Mouse (Mus musculus) myocyte (in vitro differentiated cells): Measurements from ENCODE around the gene Car2.

ENCODE experiments used
- E2F4 ChIP-seq: IDR thresholded peaks from one replicate; pipeline ENCODE4 v1.6.1; 2011; ENCODE audit warnings: mild to moderate bottlenecking, control low read depth, moderate library complexity; ENCODE audit not compliant: insufficient read depth
- MAX ChIP-seq: IDR thresholded peaks from one replicate; pipeline ENCODE4 v1.6.1; 2011; ENCODE audit warnings: low read depth, mild to moderate bottlenecking, control low read depth
- MYOD1 ChIP-seq, 3 experiments: IDR thresholded peaks; one replicate each; pipeline ENCODE4 v1.6.1; 2011; ENCODE audit warnings: control low read depth in 2 of 3, low read depth in 2 of 3, mild to moderate bottlenecking in 2 of 3, moderate library complexity in 1 of 3; ENCODE audit not compliant: insufficient read length in 2 of 3, control insufficient read depth in 1 of 3
- MYOG ChIP-seq, 3 experiments: IDR thresholded peaks; one replicate each; pipeline ENCODE4 v1.6.1; 2011; ENCODE audit warnings: control low read depth in 2 of 3, low read depth in 2 of 3, mild to moderate bottlenecking in 2 of 3; ENCODE audit not compliant: insufficient read length in 2 of 3, control insufficient read depth in 1 of 3, insufficient read depth in 1 of 3
- POLR2A ChIP-seq: IDR thresholded peaks from one replicate; pipeline ENCODE4 v1.6.1; 2011; ENCODE audit warnings: low read depth, mild to moderate bottlenecking, control low read depth, moderate library complexity; ENCODE audit not compliant: insufficient read length
- REST ChIP-seq: IDR thresholded peaks from one replicate; pipeline ENCODE4 v1.6.1; 2011; ENCODE audit warnings: mild to moderate bottlenecking, control low read depth, moderate library complexity; ENCODE audit not compliant: insufficient read depth, insufficient read length
- TCF12 ChIP-seq: IDR thresholded peaks from one replicate; pipeline ENCODE4 v1.6.1; 2011; ENCODE audit warnings: mild to moderate bottlenecking, control low read depth; ENCODE audit not compliant: poor library complexity, insufficient read depth, severe bottlenecking
- USF1 ChIP-seq: IDR thresholded peaks from one replicate; pipeline ENCODE4 v1.6.1; 2011; ENCODE audit warnings: low read depth, mild to moderate bottlenecking, control low read depth, moderate library complexity

DNA sequence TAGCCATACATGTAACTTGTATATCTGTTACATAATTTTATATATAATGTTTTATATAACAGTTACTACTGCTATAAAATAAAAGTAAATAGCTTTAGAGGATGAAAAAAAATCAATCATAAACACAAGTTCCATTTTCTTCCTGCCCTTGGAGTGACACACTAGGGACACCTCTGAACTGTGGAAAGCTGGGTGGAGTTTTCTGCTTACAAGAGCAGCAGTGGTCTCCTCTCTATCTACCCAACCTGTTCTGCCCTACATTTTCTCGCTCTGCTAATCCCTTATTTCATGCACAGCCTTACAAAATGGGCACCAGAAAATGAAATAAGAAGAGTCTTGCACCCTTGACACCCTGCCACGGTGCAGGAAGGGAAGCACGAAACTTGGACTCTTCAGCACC lies 6.8 kb upstream of the Car2 start:
- TF ChIP-seq POLR2A (no peak), MAX (no peak), E2F4 (no peak), USF1 (no peak), REST (no peak), MYOG (IDR thresholded peaks at IDR 0.05; ENCODE audit: control insufficient read depth in 1 of 3, insufficient read depth in 1 of 3, insufficient read length in 2 of 3, low read depth in 2 of 3) (no peak), TCF12 (no peak), MYOD1 (IDR thresholded peaks at IDR 0.05; ENCODE audit: control insufficient read depth in 1 of 3, insufficient read length in 2 of 3, low read depth in 2 of 3) (no peak)
